Mouse (Mus musculus): Measurements from ENCODE around the gene Rbm45. TPM values are rescaled to one million over a fixed set of nuclear protein-coding genes. Genes with fewer than 3 reads are reported as not detected.

Rbm45 gene
- total and polyA plus RNA-seq, 3 experiments, result 53.3 to 61.4 (median 53.7) TPM

DNA sequence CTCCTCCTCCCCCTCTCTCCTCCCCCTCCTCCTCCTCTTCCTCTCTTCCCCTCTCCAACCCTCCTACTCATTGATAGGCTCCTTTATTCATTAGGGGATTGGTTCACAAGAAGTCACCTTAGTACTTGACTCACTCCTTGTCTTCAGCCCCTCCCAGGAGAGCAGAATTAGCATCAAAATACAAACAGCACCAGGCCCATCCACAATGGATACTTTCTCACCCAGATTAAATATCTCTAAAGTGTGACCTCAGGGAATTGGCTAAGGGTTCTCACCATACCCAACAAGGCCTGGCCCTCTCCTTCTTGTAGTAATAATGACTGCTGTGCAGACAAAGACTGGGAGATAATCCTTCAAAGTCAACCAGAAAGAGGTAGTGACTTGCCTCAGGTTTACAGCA lies 30.4 kb downstream of the Rbm45 start:
- no peak for TF ChIP-seq MAZ (IDR thresholded peaks at IDR 0.05; ENCODE audit: low read depth, low read length)
- no peak for TF ChIP-seq ZC3H11A (IDR thresholded peaks at IDR 0.05; ENCODE audit: low read depth, low read length)
- dilution Hi-C loops (cut with MboI; ENCODE audit: extremely low pct_ligation_motif_present, extremely low pct_unique_long_range_greater_than_20kb, low sequenced_read_pairs), result no loop called here
- no peak overlapping the region for H3K27ac ChIP-seq (ENCODE audit: insufficient read depth, low read depth)
- in situ Hi-C loops (cut with MboI; ENCODE audit: low pct_ligation_motif_present, low pct_unique_long_range_greater_than_20kb, low sequenced_read_pairs), result no loop called here
- H3K9me3 ChIP-seq (replicated peaks; ENCODE audit: low read length), result no peaks in the 10 kb centered on the region
- H3K4me3 ChIP-seq (replicated peaks in 1 of 3; ENCODE audit: low read depth in 2 of 3, low read length in 2 of 3, poor library complexity in 1 of 3), result no peak overlapping the region
- H3K4me2 ChIP-seq (ENCODE audit: insufficient read depth, low read depth, poor library complexity, severe bottlenecking), result no peak overlapping the region
- no peaks in the 10 kb centered on the region for H3K36me3 ChIP-seq (replicated peaks in 1 of 2; ENCODE audit: control insufficient read depth in 1 of 2, insufficient read depth in 1 of 2, low read length in 1 of 2)
- peaks cover 2% of the 10 kb centered on the region for H3K27me3 ChIP-seq (replicated peaks)
- no peaks in the 10 kb centered on the region for H3K4me1 ChIP-seq (ENCODE audit: control insufficient read depth in 1 of 2, insufficient read depth in 2 of 2)
- no peak overlapping the region for H3K9ac ChIP-seq (ENCODE audit: insufficient read depth, low read depth)
- DNase-seq (ENCODE audit: extremely low read depth), result no peak
- H3K79me2 ChIP-seq (replicated peaks; ENCODE audit: control insufficient read depth, extremely low read depth, insufficient read depth, poor library complexity, severe bottlenecking), result no peaks in the 10 kb centered on the region

DNA sequence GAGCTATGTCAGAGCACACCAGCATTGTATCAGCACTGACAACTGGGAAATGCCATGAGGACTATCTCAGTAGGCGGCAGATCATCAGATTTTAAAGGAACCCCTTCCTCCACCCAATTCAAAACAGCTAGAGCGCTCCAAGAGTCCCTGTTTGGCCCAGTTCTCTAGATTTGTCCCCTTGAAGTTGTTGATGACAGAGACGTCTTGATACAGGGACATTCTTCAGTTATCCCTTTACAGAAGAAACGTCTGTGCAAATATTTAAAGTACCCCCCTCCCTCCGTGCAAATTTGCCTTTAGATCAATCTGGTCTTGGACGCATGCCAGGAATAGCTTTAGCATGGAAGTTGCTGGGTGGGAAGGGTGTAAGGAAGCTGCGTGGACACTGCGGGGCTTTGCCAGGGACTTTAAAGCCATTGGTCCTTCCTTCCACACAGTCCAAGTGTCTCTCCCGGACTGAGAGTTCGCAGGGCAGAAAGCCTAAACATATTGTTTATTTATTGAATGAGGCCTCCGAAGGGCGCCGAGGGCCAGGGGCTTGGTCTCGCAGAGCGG lies 35.9 kb downstream of the Rbm45 start:
- H3K79me2 ChIP-seq (replicated peaks; ENCODE audit: control insufficient read depth, extremely low read depth, insufficient read depth, poor library complexity, severe bottlenecking), result no peaks in the 10 kb centered on the region
- H3K36me3 ChIP-seq (replicated peaks in 1 of 2; ENCODE audit: control insufficient read depth in 1 of 2, insufficient read depth in 1 of 2, low read length in 1 of 2), result no peaks in the 10 kb centered on the region
- H3K27me3 ChIP-seq (replicated peaks), result peaks cover 29% of the 10 kb centered on the region
- no peak for DNase-seq (ENCODE audit: extremely low read depth)
- no peak for TF ChIP-seq CHD2 (IDR thresholded peaks at IDR 0.05; ENCODE audit: low read length)
- TF ChIP-seq MXI1 (IDR thresholded peaks at IDR 0.05; ENCODE audit: low read depth, low read length), result no peak
- peak overlapping the region in 1 of 3 experiments; percentile 59 for H3K4me3 ChIP-seq (replicated peaks in 1 of 3; ENCODE audit: low read depth in 2 of 3, low read length in 2 of 3, poor library complexity in 1 of 3)
- H3K27ac ChIP-seq (ENCODE audit: insufficient read depth, low read depth), result no peak overlapping the region
- H3K4me2 ChIP-seq (ENCODE audit: insufficient read depth, low read depth, poor library complexity, severe bottlenecking), result peak overlapping the region; percentile 83; the same call in 1 of the 2 replicates
- H3K9me3 ChIP-seq (replicated peaks; ENCODE audit: low read length), result no peaks in the 10 kb centered on the region
- no peak overlapping the region for H3K9ac ChIP-seq (ENCODE audit: insufficient read depth, low read depth)
- in situ Hi-C loops (cut with MboI; ENCODE audit: low pct_ligation_motif_present, low pct_unique_long_range_greater_than_20kb, low sequenced_read_pairs), result no loop called here
- peaks cover 0 to 9% of the 10 kb centered on the region in 2 experiments; a peak in 3 of 4 replicates for H3K4me1 ChIP-seq (ENCODE audit: control insufficient read depth in 1 of 2, insufficient read depth in 2 of 2)
- dilution Hi-C loops (cut with MboI; ENCODE audit: extremely low pct_ligation_motif_present, extremely low pct_unique_long_range_greater_than_20kb, low sequenced_read_pairs), result no loop called here

DNA sequence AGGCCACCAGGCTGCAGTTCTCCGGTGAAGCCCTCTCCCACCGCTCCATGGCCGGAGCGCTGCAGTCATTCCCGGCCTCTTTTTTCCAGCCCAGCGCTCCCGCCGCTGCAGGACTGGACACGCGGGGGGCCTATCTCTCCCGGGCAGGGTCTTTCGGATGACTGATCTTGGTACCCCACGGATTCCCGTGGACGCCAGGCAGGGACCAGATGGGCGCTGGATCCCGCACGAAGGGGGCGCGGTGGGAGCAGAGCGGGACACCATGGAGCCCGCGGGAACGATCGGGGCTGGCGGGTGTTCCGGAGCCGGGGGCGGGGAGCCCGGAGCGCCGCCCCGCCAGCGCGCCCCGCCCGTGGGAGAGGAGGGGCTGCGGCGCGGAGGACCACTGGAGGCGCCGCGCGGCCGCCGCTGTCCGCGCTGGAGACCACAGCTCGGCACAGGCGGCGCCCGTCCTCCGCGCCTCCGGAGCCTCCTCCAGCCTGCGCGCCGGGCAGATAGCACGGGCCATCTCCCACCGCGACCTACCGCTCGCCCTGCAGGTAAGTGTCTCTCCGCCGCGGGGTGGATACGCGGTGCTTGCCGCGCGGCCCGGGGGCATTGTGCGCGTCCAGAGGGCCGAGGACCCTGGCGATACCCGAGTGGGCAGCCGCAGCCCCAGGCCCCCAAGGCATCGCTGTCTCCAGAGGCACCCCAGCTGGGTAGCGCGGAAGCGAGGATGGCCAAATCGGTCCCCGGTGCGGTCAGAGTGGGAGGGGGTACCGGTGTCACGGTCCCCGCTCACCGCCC lies 36.6 kb downstream of the Rbm45 start, which contains the start of gene Osbpl6:
Gene Osbpl6, plus strand, starts transcription at position 358 of the 786 bp plus-strand sequence.
- Histone ChIP-seq H3K9ac (ENCODE audit: insufficient read depth, low read depth) (no peak within 1 kb of the TSS; the same call in 1 of the 2 replicates), H3K9me3 (replicated peaks; ENCODE audit: low read length) (no peaks in the 10 kb centered on the region), H3K27ac (ENCODE audit: insufficient read depth, low read depth) (no peak within 1 kb of the TSS), H3K4me1 (ENCODE audit: control insufficient read depth in 1 of 2, insufficient read depth in 2 of 2) (peaks cover 0 to 9% of the 10 kb centered on the region in 2 experiments; a peak in 3 of 4 replicates), H3K36me3 (replicated peaks in 1 of 2; ENCODE audit: control insufficient read depth in 1 of 2, insufficient read depth in 1 of 2, low read length in 1 of 2) (no peaks in the 10 kb centered on the region), H3K4me3 (replicated peaks in 1 of 3; ENCODE audit: low read depth in 2 of 3, low read length in 2 of 3, poor library complexity in 1 of 3) (peak within 1 kb of the TSS in 2 of 3 experiments; percentile 59 to 68), H3K79me2 (replicated peaks; ENCODE audit: control insufficient read depth, extremely low read depth, insufficient read depth, poor library complexity, severe bottlenecking) (no peaks in the 10 kb centered on the region), H3K4me2 (ENCODE audit: insufficient read depth, low read depth, poor library complexity, severe bottlenecking) (peak within 1 kb of the TSS; percentile 83), H3K27me3 (replicated peaks) (peaks cover 29% of the 10 kb centered on the region)
- TF ChIP-seq TBP (conservative IDR thresholded peaks at IDR 0.05; ENCODE audit: low read depth, low read length) (no peak), SIN3A (IDR thresholded peaks at IDR 0.05; ENCODE audit: low read length) (no peak), KAT2A (IDR thresholded peaks at IDR 0.05; ENCODE audit: insufficient replicate concordance, low read length) (no peak), CTCF (conservative IDR thresholded peaks at IDR 0.05 in 1 of 2, IDR thresholded peaks at IDR 0.05 in 1 of 2; ENCODE audit: low read depth in 2 of 2, low read length in 2 of 2) (no peak), EP300 (IDR thresholded peaks at IDR 0.05; ENCODE audit: low read length) (no peak), E2F4 (IDR thresholded peaks at IDR 0.05; ENCODE audit: insufficient replicate concordance, low read depth, low read length) (no peak), UBTF (IDR thresholded peaks at IDR 0.05; ENCODE audit: low read depth, low read length) (no peak), JUND (conservative IDR thresholded peaks at IDR 0.05; ENCODE audit: low read depth, low read length) (no peak), MYC (IDR thresholded peaks at IDR 0.05; ENCODE audit: low read depth, low read length) (no peak), MEF2A (IDR thresholded peaks at IDR 0.05; ENCODE audit: borderline replicate concordance, low read depth, low read length) (no peak), CHD2 (IDR thresholded peaks at IDR 0.05; ENCODE audit: low read length) (no peak), ZC3H11A (IDR thresholded peaks at IDR 0.05; ENCODE audit: low read depth, low read length) (no peak)
- DNase-seq (ENCODE audit: extremely low read depth), result peak; percentile 4
- dilution Hi-C loops (cut with MboI; ENCODE audit: extremely low pct_ligation_motif_present, extremely low pct_unique_long_range_greater_than_20kb, low sequenced_read_pairs) (no loop called here), in situ Hi-C loops (cut with MboI; ENCODE audit: low pct_ligation_motif_present, low pct_unique_long_range_greater_than_20kb, low sequenced_read_pairs) (no loop called here)

Data from CH12.LX (cell line).